Mouse (Mus musculus) adrenal gland, postnatal 25 days (tissue): ENCODE results near the gene Gm9958. TPM values are rescaled to one million over a fixed set of nuclear protein-coding genes. Genes with fewer than 3 reads are reported as not detected.

Experiments used
- DNase-seq: peaks from one replicate; pipeline ENCODE4 v3.0.0; 2021; ENCODE audit warnings: mixed read lengths
- total RNA-seq: library from RNA; stranded (reverse); gene quantifications from 2 replicates; pipeline ENCODE4 v1.2.3, GENCODE M21; 2021

Gm9958 gene
- total RNA-seq, 1 experiment from 2014 or later = 5.9 TPM

GRCm38 (mm10) chr5:90414142-90414924 lies 47.3 kb downstream of the Gm9958 start:
- no peak for DNase-seq

- no peak for DNase-seq
These were observed 47.9 kb downstream of the Gm9958 start for GRCm38 (mm10) chr5:90414925-90415295.

Other genes with a start within 250 kb of the Gm9958 start
- gene Cox18, start 143.2 kb upstream of the Gm9958 start, total RNA-seq = 76.8 and 80.9 TPM in 2 replicates
- gene Ankrd17, start 627 bp upstream of the Gm9958 start, total RNA-seq = 104 and 112 TPM in 2 replicates
- 10.5 and 672 TPM in 2 replicates for gene Alb, start 93.7 kb downstream of the Gm9958 start, total RNA-seq
- not detected in 2 replicates for gene Afp, start 123.5 kb downstream of the Gm9958 start, total RNA-seq
- gene Afm, start 151.7 kb downstream of the Gm9958 start, total RNA-seq = 2.4 TPM in 1 of 2 replicates, not detected in the other
- not detected in 2 replicates for gene 5830473C10Rik, start 193.9 kb downstream of the Gm9958 start, total RNA-seq